Mouse (Mus musculus) frontal cortex, postnatal 10 days (tissue): ENCODE results near the gene Nkain4.

Experiments
- DNase-seq, 2 experiments: peaks; one replicate each; pipeline ENCODE4 v3.0.0; 2022; ENCODE audit warnings: low spot score in 2 of 2, mixed read lengths in 1 of 2

The Nkain4 gene

DNA sequence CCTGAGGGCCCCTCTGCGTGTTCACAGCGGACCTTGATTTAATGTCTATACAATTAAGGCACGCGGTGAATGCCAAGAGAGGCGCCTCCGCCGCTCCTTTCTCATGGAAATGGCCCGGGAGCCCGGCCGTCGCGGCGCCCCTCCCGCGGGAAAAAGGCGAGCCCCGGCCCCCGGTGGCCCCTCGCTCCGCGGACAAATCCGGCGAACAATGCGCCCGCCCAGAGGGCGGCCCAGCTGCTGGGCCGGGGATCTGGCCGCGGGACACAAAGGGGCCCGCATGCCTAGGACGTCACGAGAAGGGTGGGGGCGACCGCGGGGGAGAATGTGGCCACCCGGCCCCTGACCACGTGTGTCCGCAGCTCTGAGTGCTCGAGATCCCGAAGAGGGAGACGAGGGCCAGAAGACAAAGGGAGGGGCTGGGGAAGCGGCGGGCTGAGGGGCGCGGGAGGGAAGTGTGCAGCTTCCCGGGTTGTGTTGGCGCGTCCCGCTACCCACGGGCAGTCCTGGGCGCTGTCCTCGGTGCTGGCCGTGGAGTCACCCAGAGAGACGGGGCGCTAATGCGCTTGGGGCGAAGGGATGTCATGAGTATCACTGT lies 60.4 kb downstream of the Nkain4 start:
- peak; percentile 47 to 49 for DNase-seq

DNA sequence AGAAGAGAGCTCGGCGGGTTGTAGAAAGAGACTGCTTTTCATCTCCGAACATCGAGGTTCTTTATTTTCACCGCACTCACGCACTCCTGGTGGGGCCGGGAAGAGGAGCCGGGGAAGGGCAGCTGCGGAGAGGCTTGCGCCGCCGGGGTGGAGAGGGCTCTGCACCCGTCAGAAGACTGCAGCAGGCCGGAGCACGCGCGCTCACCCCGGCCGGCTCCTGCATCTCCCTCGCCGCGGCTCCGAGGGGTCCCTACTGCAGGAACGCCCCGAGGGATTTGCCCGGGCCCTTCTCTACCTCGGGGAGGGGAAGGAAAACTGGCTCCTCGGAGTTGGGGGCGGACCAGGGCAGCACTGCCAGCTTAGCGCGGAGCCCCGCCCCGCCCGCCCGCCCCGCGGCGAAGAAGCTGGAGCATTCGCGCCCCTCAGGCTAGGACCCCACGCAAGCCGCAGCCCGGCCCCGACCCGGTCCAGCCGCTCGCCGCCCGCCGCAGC lies 60.9 kb downstream of the Nkain4 start:
- peak; percentile 33 to 52 for DNase-seq

GRCm38 (mm10) chr2:180892841-180893521 lies 61.5 kb downstream of the Nkain4 start:
- DNase-seq: peak; percentile 89 to 93

DNA sequence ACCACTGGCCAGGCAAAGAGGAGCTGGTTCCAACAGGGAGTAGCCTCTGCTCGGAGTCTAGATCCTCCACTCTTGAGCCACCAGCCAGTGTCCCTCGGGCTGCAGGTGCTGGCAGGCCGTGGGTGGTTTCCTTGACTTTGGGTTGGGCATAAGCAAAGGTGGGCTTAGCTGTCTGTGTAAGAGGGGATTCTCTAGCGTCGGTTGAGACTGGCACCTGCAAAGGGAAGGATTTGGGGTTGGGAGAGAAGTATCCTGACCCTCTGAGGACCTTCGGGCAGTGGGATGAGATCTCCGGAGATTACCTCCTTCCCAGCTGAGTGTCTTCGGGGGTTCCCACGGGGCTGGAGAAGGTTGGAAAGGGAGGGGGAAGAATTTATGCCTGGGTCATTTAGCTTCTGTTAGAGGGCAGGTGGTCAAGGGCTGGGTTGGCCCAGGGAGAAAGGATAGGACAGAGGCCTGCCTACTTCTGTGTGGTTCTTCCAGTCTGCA lies 62.6 kb downstream of the Nkain4 start:
- DNase-seq: no peak

DNA sequence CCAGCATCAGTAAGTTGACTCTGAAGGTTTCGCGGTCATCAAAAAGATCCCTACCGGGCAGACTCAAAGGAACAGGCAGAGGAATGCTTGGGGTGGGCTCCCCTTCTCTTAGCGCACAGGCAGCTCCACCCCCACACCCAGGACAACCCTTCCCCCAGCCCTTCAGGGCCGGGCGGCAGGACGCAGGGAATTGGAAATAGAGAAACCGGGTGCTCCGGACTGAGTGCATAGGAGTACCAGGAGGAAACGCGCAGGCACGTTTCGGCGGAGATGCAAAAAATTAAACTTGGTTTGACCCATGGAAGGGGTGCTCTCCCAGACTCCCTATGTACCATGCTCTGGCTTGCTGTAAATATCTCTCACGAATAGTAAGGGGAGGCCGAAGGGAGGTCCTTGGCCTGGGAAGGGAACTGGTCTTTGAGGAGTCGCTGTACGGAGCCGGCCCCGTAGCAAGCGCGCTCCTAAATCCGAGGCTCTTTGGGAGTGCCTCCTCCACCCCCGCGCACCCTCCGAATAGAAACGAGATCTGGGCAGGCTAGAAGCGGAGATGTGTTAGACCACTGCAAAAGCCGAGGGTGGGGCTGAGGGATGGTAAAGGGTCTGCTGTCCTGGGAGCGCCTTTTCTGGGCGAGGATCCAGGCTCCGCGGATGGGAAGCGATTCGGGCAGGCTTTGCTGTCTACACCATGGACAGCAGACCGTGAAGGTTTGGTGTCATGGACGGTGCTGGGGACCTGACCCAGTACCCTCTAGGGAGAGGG lies 63.2 kb downstream of the Nkain4 start:
- DNase-seq: peak; percentile 71 to 80

GRCm38 (mm10) chr2:180890422-180891074 lies 64.0 kb downstream of the Nkain4 start:
- DNase-seq: peak; percentile 36 to 45

- no peak for DNase-seq
Observed at GRCm38 (mm10) chr2:180889921-180890280, 64.6 kb downstream of the Nkain4 start.

DNA sequence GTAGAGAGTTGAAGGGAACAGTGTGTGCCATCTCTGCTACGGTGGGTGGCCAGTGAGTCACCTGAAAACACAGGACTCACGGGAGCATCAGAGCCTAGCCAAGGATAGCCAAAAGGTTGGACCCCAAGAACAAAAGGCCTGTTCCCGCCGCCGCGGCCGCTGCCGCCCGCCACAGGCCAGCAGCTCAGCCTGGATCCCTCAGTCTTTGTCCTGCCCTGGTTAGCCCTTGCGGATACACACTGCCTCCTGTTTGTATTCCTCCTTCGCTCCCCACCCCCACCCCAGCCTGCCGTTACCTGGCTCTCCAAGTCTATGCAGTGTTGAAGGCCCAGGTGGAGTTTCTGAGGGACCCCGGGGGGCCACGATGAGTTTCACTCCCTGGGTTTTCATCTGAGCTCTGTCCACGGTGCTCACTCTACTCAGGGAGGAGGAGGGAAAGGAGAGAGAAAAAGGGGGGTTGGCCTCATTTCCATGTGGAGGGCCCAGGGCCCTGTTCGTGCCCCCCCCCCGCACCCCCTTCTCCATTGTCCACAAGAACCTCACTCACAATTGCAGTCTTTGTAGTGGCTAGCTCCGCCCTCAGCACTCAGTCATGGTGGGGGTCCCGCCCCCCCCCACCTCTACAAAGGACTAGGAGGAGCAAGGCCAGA lies 65.1 kb downstream of the Nkain4 start:
- DNase-seq: no peak

DNA sequence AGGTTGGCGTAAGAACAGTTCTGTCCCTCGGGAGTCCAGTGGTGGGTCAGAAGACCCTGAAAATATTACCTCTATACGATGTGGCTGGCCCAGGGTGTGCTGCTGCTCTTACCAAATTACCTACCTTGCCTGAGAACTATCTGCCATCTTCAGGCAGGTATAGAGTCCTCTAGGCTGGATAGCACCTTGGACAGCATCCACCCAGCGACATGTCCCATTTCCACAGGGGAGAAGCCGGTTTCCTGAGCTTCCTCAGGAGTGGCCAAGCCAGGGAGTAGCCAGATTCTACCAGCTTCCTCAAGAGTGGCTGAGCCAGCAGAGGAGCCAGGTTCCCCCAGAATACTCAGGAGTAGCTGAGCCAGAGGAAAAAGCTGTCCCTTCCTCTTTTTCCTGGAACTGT lies 69.2 kb downstream of the Nkain4 start:
- DNase-seq: no peak
